Mouse (Mus musculus): ENCODE results near the gene Gstt2. TPM values are rescaled to one million over a fixed set of nuclear protein-coding genes. Genes with fewer than 3 reads are reported as not detected.
"Not testable (repeated sequence)": the region's sequence is repeated elsewhere in the genome, so short reads cannot be mapped to it uniquely, and the experiment has no call there.

Gene Gstt2
- total and polyA plus RNA-seq, 3 experiments = 32.9 to 136 (median 36.6) TPM

DNA sequence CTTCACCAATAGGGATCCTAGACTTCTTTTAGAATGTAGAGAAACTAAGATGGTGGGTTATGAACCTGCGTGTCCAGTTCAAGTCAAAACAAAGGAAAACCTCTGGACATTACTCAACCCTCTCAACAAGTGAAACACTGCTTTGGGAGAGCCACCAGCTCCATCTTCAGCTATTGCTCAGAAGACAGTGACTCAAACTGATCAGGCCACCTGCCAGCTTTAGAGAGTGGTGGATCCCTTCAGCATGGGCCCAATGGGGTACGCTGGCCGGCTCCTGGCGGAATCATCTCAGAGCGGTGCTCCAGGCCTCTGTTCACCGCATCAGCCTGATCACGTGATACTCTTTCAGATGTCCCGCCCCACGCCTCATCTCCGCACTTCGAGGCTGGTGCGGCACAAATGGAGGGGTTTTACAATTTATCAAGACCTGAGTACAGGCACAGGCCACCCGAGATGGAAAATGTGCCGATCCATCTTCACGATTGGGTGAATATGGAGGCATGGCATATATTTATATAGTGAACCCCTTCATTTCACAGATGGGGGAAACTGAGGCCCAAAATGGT is 18.3 kb upstream of the Gstt2 start:
- no peak for DNase-seq

GRCm38 (mm10) chr10:75854791-75855190 is 17.6 kb upstream of the Gstt2 start:
- DNase-seq = no peak

DNA sequence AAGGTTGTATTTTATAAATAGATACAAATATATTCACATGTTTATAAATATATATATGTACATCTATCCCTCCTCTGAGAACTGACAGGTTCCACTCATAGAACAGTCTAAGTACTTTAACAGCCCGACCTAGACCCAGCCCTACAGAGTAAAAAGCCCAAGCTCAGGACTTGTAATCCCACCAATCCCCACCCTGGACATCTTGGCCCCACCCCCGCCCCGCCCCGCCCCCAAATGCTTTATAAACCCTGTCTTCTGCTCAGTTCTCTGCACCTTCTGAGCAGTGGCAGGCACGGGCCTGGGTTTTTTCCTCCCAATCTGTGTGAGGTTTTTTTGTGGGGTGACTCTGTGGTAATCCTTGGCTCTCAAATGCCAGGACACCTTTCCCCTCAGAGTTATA is 16.9 kb upstream of the Gstt2 start:
- DNase-seq = no peak

DNA sequence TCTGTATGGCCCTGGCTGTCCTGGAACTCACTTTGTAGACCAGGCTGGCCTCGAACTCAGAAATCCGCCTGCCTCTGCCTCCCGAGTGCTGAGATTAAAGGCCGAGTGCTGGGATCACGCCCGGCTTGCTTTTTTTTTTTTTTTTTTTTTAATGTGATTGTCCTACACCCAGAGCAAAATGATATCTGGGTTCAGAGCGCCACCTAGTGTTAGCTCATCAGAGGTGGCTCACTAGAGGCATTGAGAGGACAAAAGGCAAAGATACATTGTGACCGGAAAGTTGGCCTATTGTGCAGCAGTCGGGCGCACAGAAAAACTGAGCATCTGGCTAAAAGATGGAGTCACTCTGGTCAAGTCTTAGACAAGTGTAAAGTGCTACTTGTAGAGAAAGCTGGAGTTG is 16.2 kb upstream of the Gstt2 start:
- peak; percentile 82 for DNase-seq

DNA sequence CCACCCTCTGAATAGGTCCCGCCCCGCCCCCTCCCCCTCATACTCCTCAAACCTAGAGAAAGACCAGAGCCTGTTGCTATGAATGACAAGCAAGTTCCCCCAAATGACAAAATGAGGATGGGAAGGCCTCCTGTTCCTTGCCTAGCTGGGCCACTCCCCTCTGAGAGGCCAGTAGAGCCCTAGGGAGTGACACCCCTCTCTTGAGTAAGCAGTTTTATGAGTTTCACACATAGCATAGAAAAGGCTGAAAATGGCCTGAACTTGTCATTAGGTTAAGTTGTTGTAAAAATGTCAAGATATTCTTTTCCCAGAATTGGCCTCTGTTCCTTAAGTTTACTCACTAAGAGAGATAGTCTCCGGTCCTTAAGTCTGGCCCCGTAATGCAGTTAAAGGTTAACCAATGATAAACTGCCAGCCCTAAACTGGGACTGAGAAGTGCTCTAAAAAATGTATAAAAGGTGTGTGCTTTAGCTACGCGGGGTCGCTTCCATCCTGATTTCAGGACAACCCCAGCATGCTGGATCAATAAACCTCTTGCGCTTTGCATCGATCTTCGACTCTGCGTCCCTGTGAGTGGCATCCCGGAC is 15.4 kb upstream of the Gstt2 start:
- DNase-seq = no peak

DNA sequence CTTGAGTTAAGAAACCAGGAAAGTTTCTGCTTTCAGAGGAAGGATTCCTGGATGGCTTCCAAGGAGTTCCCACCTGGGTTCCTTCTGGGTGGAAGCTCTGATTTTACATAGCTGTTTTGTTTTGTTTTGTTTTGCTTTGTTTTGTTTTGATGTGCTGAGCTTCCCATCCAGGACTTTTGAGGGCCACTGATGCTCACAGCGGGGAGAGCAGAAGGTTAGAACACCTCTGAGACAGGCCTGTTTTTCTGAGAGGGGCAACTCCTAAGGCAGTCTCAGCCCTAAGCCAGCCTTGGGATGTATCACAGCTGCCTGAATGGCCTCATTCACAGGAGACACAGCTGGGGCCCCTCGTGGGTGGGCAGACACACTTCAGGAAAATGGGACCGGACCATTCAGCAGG is 14.5 kb upstream of the Gstt2 start:
- DNase-seq = no peak

GRCm38 (mm10) chr10:75851076-75851475 is 13.9 kb upstream of the Gstt2 start:
- DNase-seq = no peak

DNA sequence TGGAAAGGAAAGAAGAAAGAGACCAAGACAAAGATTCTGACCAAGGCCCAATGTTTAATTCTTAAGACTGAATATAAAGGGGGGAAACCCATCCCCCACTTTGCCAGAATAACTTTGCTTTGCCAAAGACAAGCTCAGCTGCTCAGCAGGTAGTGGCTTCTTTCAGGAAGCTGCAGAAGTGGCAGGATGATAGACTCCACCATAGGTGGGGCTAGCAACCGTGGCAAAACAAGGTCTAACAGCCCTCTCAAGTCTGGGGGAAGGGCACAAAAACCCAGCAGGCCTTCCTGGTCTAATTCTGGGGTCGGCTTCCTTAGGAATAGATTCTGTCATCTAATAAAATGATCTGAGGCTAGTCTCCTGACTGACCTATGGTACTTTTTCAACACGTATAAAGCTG is 11.2 kb upstream of the Gstt2 start:
- DNase-seq = no peak

GRCm38 (mm10) chr10:75845306-75845930 is 8.2 kb upstream of the Gstt2 start:
- no peak for DNase-seq

- DNase-seq = no peak
Observed at GRCm38 (mm10) chr10:75844800-75845199, 7.6 kb upstream of the Gstt2 start.

DNA sequence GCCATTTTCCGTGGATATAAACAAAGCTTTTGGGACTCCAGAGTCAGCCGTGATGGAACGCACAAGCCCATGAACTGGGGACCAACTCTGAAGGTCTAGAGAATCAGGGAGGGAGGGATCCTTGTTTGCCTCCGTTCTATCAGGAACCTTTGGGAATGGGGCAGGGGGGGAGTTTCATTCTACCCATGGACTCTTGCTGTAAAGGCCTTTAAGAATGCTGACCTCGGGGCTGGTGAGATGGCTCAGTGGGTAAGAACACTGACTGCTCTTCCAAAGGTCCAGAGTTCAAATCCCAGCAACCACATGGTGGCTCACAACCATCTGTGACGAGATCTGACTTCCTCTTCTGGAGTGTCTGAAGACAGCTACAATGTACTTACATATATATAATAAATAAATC is 6.7 kb upstream of the Gstt2 start:
- not testable (repeated sequence) for DNase-seq

DNA sequence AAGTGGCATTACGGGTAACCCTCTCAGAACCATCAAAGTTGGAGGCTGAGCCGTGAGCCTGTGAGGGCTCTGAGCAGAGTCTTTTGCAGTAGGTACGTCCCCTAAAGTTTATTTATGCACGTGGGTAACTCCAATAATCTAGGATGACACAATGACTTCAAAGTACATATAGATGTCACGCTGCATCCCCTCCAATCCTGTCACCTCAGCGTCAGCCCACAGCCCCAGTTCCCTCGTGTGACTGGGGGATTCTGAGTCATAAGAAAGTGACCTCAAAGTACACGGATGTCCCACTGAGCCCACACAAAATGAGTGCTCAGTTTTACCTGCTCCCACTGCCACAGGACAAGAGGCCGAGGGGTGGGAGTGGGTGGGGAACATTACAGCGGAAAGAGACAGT is 1.9 kb upstream of the Gstt2 start:
- no peak for DNase-seq

DNA sequence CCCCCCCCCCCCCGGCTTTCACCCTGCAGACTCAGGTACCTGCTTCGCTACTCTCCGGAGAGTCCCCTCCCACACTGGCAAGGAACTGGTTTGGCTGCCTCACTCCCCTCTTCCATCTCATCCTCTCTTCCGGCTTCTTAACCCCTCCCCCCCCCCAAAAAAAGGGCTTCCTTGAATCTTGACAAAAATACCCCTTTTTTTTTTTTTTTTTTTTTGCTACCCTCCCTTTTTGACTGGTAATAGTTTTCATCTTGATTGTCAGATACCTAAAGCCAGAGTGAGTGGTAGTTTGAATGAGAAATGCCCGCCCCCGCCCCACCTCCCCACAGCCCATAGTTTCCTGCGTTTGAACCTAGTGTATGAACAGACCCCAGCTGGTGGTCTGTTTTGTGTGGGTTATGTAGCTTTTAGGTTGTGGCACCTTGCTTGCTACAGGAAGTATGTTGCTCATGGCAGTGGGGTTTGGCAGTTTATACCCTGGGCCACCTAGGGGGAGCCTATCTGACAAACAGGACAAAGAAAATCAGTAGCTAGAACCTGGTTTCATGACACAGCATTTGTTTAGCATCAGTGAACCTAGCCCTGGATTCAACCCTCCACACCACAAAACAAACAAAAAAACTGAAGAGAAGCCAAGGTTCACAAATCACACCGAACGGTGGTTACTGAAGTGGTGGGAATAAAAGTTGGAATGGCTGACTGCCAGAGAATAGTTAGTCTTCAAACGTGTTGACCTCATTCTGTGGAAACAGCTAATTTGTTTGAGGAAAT is 1.3 kb downstream of the Gstt2 start:
- no peak for DNase-seq

DNA sequence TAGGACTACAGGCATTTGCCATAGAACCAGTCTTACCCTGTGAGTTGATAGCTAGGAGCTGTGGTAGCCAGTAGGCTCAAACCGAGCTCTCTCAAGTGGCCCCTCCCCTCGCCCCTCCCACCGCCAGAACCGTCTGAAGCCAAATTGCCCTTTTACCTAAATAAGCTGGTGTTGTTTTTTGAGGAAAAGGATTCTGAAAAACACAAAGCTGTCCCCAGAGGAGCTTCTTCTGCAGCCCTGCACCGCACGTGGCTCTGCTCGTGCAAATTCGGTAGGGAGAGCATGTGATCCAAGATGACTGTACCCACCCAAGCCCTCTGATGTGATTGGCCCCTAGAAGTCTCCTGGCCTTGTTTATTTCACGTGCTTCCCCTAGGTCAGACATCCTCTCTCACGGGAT is 1.9 kb downstream of the Gstt2 start:
- DNase-seq = peak; percentile 83

GRCm38 (mm10) chr10:75834721-75835120 is 2.5 kb downstream of the Gstt2 start:
- no peak for DNase-seq

DNA sequence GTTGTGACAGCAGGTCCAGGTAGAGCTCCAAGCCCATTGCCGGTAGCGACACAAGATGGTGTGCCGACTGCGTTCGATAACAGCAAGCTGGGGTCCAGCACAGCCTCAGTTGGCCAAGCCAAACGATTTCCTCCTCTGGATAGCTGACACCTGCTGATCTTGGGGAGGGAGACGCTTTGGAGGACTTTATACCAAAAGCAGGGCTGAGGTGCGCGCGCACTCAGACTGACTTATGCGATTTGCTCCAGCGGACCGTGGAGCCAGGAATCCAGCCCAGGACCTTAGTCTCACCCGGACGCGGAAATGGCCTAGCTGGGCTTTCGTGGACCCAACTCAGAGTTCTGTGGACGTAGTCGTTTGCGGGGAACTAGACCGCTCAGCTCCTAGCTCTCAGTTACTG is 3.0 kb downstream of the Gstt2 start:
- DNase-seq = peak; percentile 87

DNA sequence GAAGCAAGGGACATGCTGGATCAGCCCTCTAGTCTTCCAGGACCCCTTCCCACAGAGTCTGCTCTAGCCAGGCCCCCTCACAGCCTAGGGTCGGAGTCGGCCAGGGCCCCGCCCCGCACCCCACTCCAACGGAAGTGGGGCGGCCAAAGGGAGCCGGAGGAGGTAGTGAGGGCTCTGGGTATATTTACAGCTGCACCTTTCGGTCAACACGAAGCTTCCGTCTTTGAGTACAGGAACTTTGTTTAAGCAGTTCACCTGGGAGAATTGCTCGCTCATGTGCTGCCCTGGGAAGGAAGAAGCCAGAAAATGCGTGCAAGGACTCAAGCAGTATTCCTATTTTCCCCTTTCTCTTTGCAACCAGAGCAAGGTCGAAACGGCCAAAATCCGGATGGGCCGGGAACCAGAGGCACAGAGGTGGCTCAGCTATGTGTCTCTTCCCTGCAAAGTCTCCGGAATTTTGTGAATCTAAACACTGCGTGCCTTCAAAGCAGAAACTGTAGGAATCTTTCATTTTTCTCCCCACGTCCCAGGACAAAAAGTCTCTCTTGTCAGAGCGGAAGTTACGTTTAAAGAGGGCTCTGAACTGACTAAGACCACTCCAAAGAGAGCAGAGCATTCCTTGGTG is 3.7 kb downstream of the Gstt2 start:
- DNase-seq = peak; percentile 51

DNA sequence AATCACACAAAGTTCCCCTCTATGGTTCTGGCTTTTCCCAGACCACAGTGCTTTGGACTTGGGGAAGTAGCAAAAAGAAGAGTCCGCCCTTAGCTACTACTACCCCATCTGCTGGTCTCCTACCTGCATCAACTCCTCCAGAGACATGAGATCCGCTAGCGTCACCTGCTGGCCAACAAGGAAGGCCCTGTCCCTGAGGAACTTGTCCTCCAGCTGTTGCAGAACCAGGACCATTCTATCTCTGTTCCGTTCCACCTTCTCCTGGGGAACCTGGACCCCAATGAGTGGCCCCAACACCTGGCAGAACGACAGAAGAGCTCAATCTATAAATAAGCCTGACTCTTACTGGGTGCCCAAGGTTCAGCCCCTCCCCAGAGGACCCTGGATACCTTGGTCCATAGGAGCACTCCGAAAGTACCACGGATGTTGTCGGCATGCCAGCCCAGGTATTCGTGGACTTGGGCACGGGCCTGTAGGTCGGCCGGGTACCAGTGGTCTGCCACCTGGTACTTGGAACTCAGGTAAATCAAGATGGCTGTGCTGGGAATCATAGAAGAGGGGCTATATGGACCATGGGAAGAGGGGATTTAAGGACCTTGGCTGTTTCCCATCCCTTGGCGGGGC is 4.8 kb downstream of the Gstt2 start:
- peak; percentile 77 for DNase-seq

DNA sequence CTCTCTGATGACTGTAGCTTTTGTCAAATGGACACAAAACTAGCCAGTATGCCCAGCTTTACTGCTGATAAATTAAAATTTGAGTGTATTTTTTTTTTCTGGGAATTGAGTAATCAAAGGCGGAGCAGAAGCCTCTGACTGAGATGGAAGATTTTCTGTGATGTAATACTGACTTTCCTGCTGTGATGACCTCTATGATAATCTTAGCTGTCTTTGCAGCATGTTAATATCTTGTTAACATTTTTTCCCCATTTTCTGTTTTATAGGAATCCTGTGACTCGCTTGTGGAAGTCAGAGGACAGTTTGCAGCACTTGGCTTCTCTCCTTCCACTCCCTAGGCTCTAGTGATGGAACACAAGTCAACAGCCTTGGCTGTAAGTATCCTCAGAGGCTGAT is 7.0 kb downstream of the Gstt2 start:
- no peak for DNase-seq

DNA sequence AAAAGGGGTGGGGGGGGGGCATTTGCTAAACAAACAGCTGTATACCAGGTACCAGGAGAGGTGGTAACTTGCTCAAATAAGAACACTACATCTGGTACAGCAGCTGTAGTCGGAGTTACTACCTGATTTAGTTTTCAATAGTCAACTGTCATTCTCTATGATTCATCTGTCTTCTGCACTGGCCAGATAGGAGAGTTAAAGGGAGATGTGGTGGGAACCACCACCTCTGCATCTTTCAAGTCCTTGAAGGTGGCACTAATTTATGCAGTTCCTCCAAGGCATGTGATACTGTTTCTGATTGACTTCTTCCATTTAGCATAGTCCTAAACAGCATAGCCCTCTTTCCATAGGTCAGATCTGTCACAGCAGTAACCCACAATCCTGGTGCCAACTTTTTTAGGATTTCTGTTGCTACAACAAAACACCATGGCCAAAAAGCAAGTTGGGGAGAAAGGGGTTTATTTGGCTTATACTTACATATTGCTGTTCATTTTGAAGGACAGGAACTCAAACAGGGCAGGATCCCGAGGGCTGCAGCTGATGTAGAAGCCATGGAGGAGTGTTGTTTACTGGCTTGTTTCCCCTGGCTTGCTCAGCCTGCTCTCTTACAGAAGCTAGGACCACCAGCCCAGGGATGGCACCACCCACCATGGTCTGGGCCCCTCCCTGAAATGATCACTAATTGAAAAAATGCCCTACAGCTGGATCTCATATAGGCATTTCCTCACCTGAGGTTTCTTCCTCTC is 7.5 kb downstream of the Gstt2 start:
- no peak for DNase-seq

DNA sequence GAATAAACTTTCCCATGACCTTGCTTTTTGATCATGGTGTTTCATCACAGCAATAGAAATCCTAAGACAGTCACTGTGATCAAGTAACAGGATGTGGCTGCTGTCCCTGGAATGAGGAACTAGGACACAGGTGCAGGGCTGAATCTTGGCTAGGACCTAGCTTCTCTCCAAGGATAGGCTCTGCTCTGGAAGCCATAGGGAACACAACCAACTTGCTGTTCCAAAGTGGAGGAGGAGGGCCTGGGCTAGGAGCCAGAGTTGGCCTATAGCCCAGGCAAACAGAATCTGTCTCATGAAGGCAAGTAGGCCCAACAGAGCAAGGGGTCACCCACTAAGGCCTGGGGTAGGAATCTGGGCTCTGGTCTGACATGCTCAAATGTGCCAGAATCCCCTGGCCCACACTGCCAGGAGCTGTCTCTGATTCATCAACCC is 8.7 kb downstream of the Gstt2 start:
- DNase-seq = peak; percentile 62

All from adrenal gland, adult 2 months (tissue).